Mouse (Mus musculus): ENCODE data around the gene Zfp791.
A peak's percentile ranks its signal among the peaks of the same experiment; 100 is the strongest.
"Not testable (repeated sequence)": the region's sequence is repeated elsewhere in the genome, so short reads cannot be mapped to it uniquely, and the experiment has no call there.

Gene Zfp791

GRCm38 (mm10) chr8:85083108-85083813, 39.6 kb downstream of the Zfp791 start, which contains the start of gene Man2b1:
Gene Man2b1 (plus strand): TSS chr8:85083270.
- DNase-seq (ENCODE audit: inconsistent age in 2 of 2, low spot score in 1 of 2) = peak; percentile 93 to 97

- not testable (repeated sequence) for DNase-seq (ENCODE audit: inconsistent age in 2 of 2, low spot score in 1 of 2)
These were observed 40.7 kb downstream of the Zfp791 start for GRCm38 (mm10) chr8:85082169-85082568.

GRCm38 (mm10) chr8:85081216-85081555, 41.7 kb downstream of the Zfp791 start, which contains the start of gene Wdr83:
Gene Wdr83 (minus strand): TSS chr8:85081306.
- no peak for DNase-seq (ENCODE audit: inconsistent age in 2 of 2, low spot score in 1 of 2)

- peak; percentile 63 to 89 for DNase-seq (ENCODE audit: inconsistent age in 2 of 2, low spot score in 1 of 2)
These were observed 42.2 kb downstream of the Zfp791 start, which contains the start of gene Wdr83os for GRCm38 (mm10) chr8:85080532-85081215. Gene Wdr83os (plus strand): TSS chr8:85080740.

GRCm38 (mm10) chr8:85080214-85080531, 42.7 kb downstream of the Zfp791 start:
- peak in 1 of 2 experiments; percentile 87 for DNase-seq (ENCODE audit: inconsistent age in 2 of 2, low spot score in 1 of 2)

GRCm38 (mm10) chr8:85076993-85077392, 45.9 kb downstream of the Zfp791 start:
- DNase-seq (ENCODE audit: inconsistent age in 2 of 2, low spot score in 1 of 2) = peak; percentile 80 to 92

GRCm38 (mm10) chr8:85076001-85076400, 46.9 kb downstream of the Zfp791 start:
- peak; percentile 55 to 72 for DNase-seq (ENCODE audit: inconsistent age in 2 of 2, low spot score in 1 of 2)

- DNase-seq (ENCODE audit: inconsistent age in 2 of 2, low spot score in 1 of 2) = no peak
These were observed 48.3 kb downstream of the Zfp791 start for GRCm38 (mm10) chr8:85074617-85075016.

GRCm38 (mm10) chr8:85074167-85074566, 48.7 kb downstream of the Zfp791 start:
- no peak for DNase-seq (ENCODE audit: inconsistent age in 2 of 2, low spot score in 1 of 2)

- DNase-seq (ENCODE audit: inconsistent age in 2 of 2, low spot score in 1 of 2) = no peak
These were observed 49.8 kb downstream of the Zfp791 start for GRCm38 (mm10) chr8:85073041-85073612.

- DNase-seq (ENCODE audit: inconsistent age in 2 of 2, low spot score in 1 of 2) = no peak
These were observed 50.4 kb downstream of the Zfp791 start for GRCm38 (mm10) chr8:85072364-85072929.

- DNase-seq (ENCODE audit: inconsistent age in 2 of 2, low spot score in 1 of 2) = peak; percentile 93 to 96
These were observed 51.2 kb downstream of the Zfp791 start, which contains the start of gene Dhps for GRCm38 (mm10) chr8:85071514-85072281. Gene Dhps (plus strand): TSS chr8:85071757.

- peak in 1 of 2 experiments; percentile 71 for DNase-seq (ENCODE audit: inconsistent age in 2 of 2, low spot score in 1 of 2)
These were observed 51.9 kb downstream of the Zfp791 start for GRCm38 (mm10) chr8:85071041-85071440.

GRCm38 (mm10) chr8:85067982-85068381, 54.9 kb downstream of the Zfp791 start, which contains the start of gene Gm5741:
Gene Gm5741 (minus strand): TSS chr8:85067982.
- no peak for DNase-seq (ENCODE audit: inconsistent age in 2 of 2, low spot score in 1 of 2)

GRCm38 (mm10) chr8:85067155-85067554, 55.7 kb downstream of the Zfp791 start:
- DNase-seq (ENCODE audit: inconsistent age in 2 of 2, low spot score in 1 of 2) = no peak

GRCm38 (mm10) chr8:85065213-85065612, 57.7 kb downstream of the Zfp791 start:
- DNase-seq (ENCODE audit: inconsistent age in 2 of 2, low spot score in 1 of 2) = no peak

GRCm38 (mm10) chr8:85062603-85063002, 60.3 kb downstream of the Zfp791 start:
- no peak for DNase-seq (ENCODE audit: inconsistent age in 2 of 2, low spot score in 1 of 2)

- DNase-seq (ENCODE audit: inconsistent age in 2 of 2, low spot score in 1 of 2) = peak; percentile 89 to 96
These were observed 62.8 kb downstream of the Zfp791 start, which contains the start of gene Fbxw9 for GRCm38 (mm10) chr8:85059879-85060616. Gene Fbxw9 (plus strand): TSS chr8:85060055.

All from adrenal gland, adult (tissue).